Mouse (Mus musculus): Measurements from ENCODE around the gene Fgb. TPM values are rescaled to one million over a fixed set of nuclear protein-coding genes. Genes with fewer than 3 reads are reported as not detected.

Gene Fgb
- 4.3 and 10.8 TPM in 2 replicates for polyA plus RNA-seq (2012; rRNA removed)

GRCm38 (mm10) chr3:83049680-83050079, at the start of gene Fgb:
Gene Fgb (minus strand): TSS chr3:83049863.

GRCm38 (mm10) chr3:83055281-83056038, 5.8 kb upstream of the Fgb start, which contains the start of gene Plrg1:
Gene Plrg1 (plus strand): TSS chr3:83055522.

DNA sequence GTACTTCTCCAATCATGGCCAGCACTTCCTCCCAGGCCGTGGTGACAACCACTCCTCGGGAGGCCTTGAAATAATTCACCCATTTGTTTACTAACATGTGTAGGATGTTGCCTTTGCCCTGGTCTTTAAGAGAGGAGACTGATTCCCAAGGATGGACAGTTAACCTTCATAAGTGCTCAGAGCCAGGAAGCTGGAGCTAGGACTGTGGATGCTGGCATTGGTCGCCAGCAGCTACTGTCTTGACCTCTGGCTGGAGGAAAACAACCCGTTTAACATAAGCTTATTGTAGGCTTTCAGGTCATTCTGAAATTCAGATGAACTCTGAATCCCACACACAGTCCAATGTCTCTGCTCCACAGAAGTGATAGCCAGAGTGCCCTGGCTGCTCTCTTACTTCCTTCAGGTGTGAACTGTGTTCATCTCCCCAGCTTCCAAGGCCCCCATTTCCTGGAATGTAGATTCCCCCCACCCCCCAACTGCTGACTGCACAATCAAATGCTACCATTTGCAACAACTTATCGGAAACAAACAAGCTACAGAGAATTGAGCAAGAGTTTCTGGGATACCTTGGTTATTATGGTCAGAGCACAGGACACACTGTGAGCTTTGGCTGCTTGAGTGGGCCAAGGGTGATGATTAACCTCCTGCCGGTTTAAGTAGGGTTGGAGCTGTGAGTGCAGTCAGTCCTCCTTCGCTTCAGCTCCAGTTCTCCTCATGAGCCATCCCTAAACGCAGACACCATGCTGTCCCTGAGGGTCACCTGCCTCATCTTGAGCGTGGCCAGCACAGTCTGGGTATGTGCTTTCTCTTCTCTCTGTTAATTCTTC, 24.0 kb downstream of the Fgb start, which contains the start of gene Fga:
Fga (plus strand) TSS at position 602 of the 827 bp plus-strand sequence.

GRCm38 (mm10) chr3:83007557-83007956, 42.1 kb downstream of the Fgb start, which contains the start of gene Fgg:
Gene Fgg (plus strand): TSS chr3:83007724.

Other genes with a start within 250 kb of the Fgb start
- 1.6 and 2.2 TPM in 2 replicates for gene Rbm46, start 173.4 kb downstream of the Fgb start, polyA plus RNA-seq (2012; rRNA removed)
- gene Lrat, start 145.9 kb downstream of the Fgb start, polyA plus RNA-seq (2012; rRNA removed) = 0.01 and 0.02 TPM in 2 replicates
- gene Fgg, start 42.1 kb downstream of the Fgb start, polyA plus RNA-seq (2012; rRNA removed) = 4.2 and 10.2 TPM in 2 replicates
- gene Fga, start 23.8 kb downstream of the Fgb start, polyA plus RNA-seq (2012; rRNA removed) = 3.0 and 9.4 TPM in 2 replicates
- 90.4 and 124 TPM in 2 replicates for gene Plrg1, start 5.7 kb upstream of the Fgb start, polyA plus RNA-seq (2012; rRNA removed)
- gene Dchs2, start 78.1 kb upstream of the Fgb start, polyA plus RNA-seq (2012; rRNA removed) = 0.22 and 0.46 TPM in 2 replicates

Data from central nervous system, embryonic 11.5 days (tissue).